Mouse (Mus musculus) hindbrain, embryonic 15.5 days (tissue): ENCODE results near the gene Tle6. TPM values are rescaled to one million over a fixed set of nuclear protein-coding genes. Genes with fewer than 3 reads are reported as not detected.
"Not testable (repeated sequence)": the region's sequence is repeated elsewhere in the genome, so short reads cannot be mapped to it uniquely, and the experiment has no call there.

Experiments used
- ATAC-seq: fragments of 200-750 bp; cut with Nextera tagmentation; 2 replicates; pipeline ENCODE4 v1.8.0; 2017; ENCODE audit warnings: low read depth, moderate number of reproducible peaks, moderate TSS enrichment; ENCODE audit not compliant: low FRiP score
- H3K27ac ChIP-seq: fragments of 300-500 bp; sonication (generic); replicated peaks from 2 replicates; pipeline ENCODE4 v1.5.1; 2015; ENCODE audit warnings: mild to moderate bottlenecking, inconsistent platforms
- H3K27me3 ChIP-seq: fragments of 300-500 bp; sonication (generic); 2 replicates; pipeline ENCODE4 v1.6.1; 2015; ENCODE audit warnings: control low read depth, inconsistent platforms
- H3K36me3 ChIP-seq: fragments of 300-500 bp; sonication (generic); 2 replicates; pipeline ENCODE4 v1.6.1; 2015; ENCODE audit warnings: control low read depth, inconsistent platforms
- H3K4me1 ChIP-seq: fragments of 300-500 bp; sonication (generic); replicated peaks from 2 replicates; pipeline ENCODE4 v1.6.1; 2015; ENCODE audit warnings: control low read depth, inconsistent platforms
- H3K4me2 ChIP-seq: fragments of 300-500 bp; sonication (generic); 2 replicates; pipeline ENCODE4 v1.6.1; 2015; ENCODE audit warnings: moderate library complexity, mild to moderate bottlenecking, inconsistent platforms
- H3K4me3 ChIP-seq: fragments of 300-500 bp; sonication (generic); 2 replicates; pipeline ENCODE4 v1.5.1; 2015; ENCODE audit warnings: mild to moderate bottlenecking, inconsistent platforms
- H3K9ac ChIP-seq: fragments of 300-500 bp; sonication (generic); 2 replicates; pipeline ENCODE4 v1.6.1; 2015; ENCODE audit warnings: inconsistent platforms
- H3K9me3 ChIP-seq: fragments of 300-500 bp; sonication (generic); 2 replicates; pipeline ENCODE4 v1.6.1; 2016; ENCODE audit warnings: control low read depth, inconsistent platforms
- WGBS: fragments of 180-500 bp; shearing (Covaris S2); methylation state at CpG from one replicate; pipeline ENCODE4 v1.1.7; 2015; 5-methylcytosine and 5-hydroxymethylcytosine counted together
- polyA plus RNA-seq: library from polyadenylated mRNA; unstranded; fragments of >200 nt; fragmentation: Nextera tagmentation; extraction: Ambion mirVana; gene quantifications from 2 replicates; pipeline ENCODE4 v1.2.1, GENCODE M21; 2015

The Tle6 gene
- 8.7 and 9.8 TPM in 2 replicates for polyA plus RNA-seq

- Histone ChIP-seq H3K27ac (no peak within 1 kb of the TSS), H3K4me2 (peak within 1 kb of the TSS; percentile 78), H3K36me3 (no peaks in the 10 kb centered on the region), H3K4me3 (peak within 1 kb of the TSS; percentile 33), H3K9me3 (no peaks in the 10 kb centered on the region), H3K4me1 (peaks cover 58% of the 10 kb centered on the region), H3K9ac (no peak within 1 kb of the TSS), H3K27me3 (peaks cover 19% of the 10 kb centered on the region; the same call in 1 of the 2 replicates)
- under 1% methylated on average over 28 of the region's 28 CpGs for WGBS
- ATAC-seq = peak; percentile 73
These were observed at the start of gene Tle6 for GRCm38 (mm10) chr10:81600738-81601203. Gene Tle6 (minus strand): TSS chr10:81601073.

- H3K27ac ChIP-seq = peak within 1 kb of the TSS; percentile 87
- H3K36me3 ChIP-seq = peaks cover 16% of the 10 kb centered on the region
- WGBS = 3% methylated on average over 38 of the region's 52 CpGs
- peaks cover 15% of the 10 kb centered on the region for H3K4me1 ChIP-seq
- peak within 1 kb of the TSS; percentile 53 for H3K4me3 ChIP-seq
- peak; percentile 94 for ATAC-seq
- H3K27me3 ChIP-seq, H3K9me3 ChIP-seq: not testable (repeated sequence)
- peak within 1 kb of the TSS; percentile 67 for H3K4me2 ChIP-seq
- H3K9ac ChIP-seq = peak within 1 kb of the TSS; percentile 55
These were observed 48.2 kb upstream of the Tle6 start, which contains the start of gene Gm10778 for GRCm38 (mm10) chr10:81648803-81649775. Gene Gm10778 (plus strand): TSS chr10:81649059.

GRCm38 (mm10) chr10:81646015-81646555, 45.2 kb upstream of the Tle6 start:
- Histone ChIP-seq H3K27ac (no peak overlapping the region), H3K9ac (no peak overlapping the region), H3K4me1 (peaks cover 38% of the 10 kb centered on the region), H3K4me2 (no peak overlapping the region), H3K4me3 (no peak overlapping the region), H3K36me3 (peaks cover 3% of the 10 kb centered on the region; the same call in 1 of the 2 replicates), H3K27me3 (0 out of 2 replicates have a peak, but pooled peaks cover 3% of the 10 kb centered on the region), H3K9me3 (no peaks in the 10 kb centered on the region)
- 85% methylated on average over 7 of the region's 7 CpGs for WGBS
- ATAC-seq = no peak

GRCm38 (mm10) chr10:81645391-81645790, 44.5 kb upstream of the Tle6 start:
- WGBS = 92% methylated on average over 4 of the region's 4 CpGs
- no peak for ATAC-seq

GRCm38 (mm10) chr10:81644716-81645115, 43.8 kb upstream of the Tle6 start:
- H3K36me3 ChIP-seq = no peaks in the 10 kb centered on the region
- ATAC-seq = no peak
- H3K9ac ChIP-seq = no peak overlapping the region
- H3K27ac ChIP-seq = no peak overlapping the region
- 0 out of 2 replicates have a peak, but pooled peaks cover 3% of the 10 kb centered on the region for H3K27me3 ChIP-seq
- H3K9me3 ChIP-seq = no peaks in the 10 kb centered on the region
- H3K4me1 ChIP-seq = peaks cover 34% of the 10 kb centered on the region
- no peak overlapping the region for H3K4me3 ChIP-seq
- peak overlapping the region; percentile 91; the same call in 1 of the 2 replicates for H3K4me2 ChIP-seq
- WGBS = 86% methylated on average over 18 of the region's 18 CpGs

More at GRCm38 (mm10) chr10:81645391-81645790, 44.5 kb upstream of the Tle6 start:
- H3K27ac ChIP-seq = no peak overlapping the region
- 0 out of 2 replicates have a peak, but pooled peaks cover 3% of the 10 kb centered on the region for H3K27me3 ChIP-seq
- H3K9me3 ChIP-seq = no peaks in the 10 kb centered on the region
- H3K9ac ChIP-seq = no peak overlapping the region
- H3K36me3 ChIP-seq = no peaks in the 10 kb centered on the region
- no peak overlapping the region for H3K4me2 ChIP-seq
- H3K4me3 ChIP-seq = no peak overlapping the region
- H3K4me1 ChIP-seq = peaks cover 40% of the 10 kb centered on the region

DNA sequence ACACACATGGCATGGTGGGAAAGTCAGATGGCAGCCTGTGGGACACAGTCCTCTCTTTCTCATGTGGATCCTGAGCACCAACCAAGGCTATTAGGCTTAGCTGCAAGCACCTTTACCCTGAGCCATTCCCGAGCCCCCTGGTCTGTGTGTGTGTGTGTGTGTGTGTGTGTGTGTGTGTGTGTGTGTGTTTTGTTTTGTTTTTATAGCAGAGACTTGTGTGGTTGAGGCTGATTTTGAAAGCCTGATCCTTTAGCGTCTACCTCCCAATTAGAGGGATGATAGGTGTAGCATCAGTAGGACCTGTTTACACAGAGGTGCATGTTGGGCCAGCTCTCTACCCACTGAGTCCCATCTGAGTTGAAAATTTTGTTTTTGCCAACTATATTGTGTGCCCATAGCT, 43.3 kb upstream of the Tle6 start:
- Histone ChIP-seq H3K36me3 (no peaks in the 10 kb centered on the region), H3K27me3 (0 out of 2 replicates have a peak, but pooled peaks cover 3% of the 10 kb centered on the region), H3K4me1 (peaks cover 34% of the 10 kb centered on the region), H3K4me3 (peak overlapping the region; percentile 76), H3K4me2 (peak overlapping the region; percentile 91), H3K27ac (peak overlapping the region; percentile 95), H3K9ac (peak overlapping the region; percentile 90), H3K9me3 (no peaks in the 10 kb centered on the region)
- 51% methylated on average over 2 of the region's 2 CpGs for WGBS
- peak; percentile 21; the same call in 1 of the 2 replicates for ATAC-seq

- H3K4me2 ChIP-seq = peak overlapping the region; percentile 91
- H3K4me3 ChIP-seq = peak overlapping the region; percentile 76
- H3K9me3 ChIP-seq = no peaks in the 10 kb centered on the region
- under 1% methylated on average over 75 of the region's 75 CpGs for WGBS
- 0 out of 2 replicates have a peak, but pooled peaks cover 3% of the 10 kb centered on the region for H3K27me3 ChIP-seq
- H3K9ac ChIP-seq = peak overlapping the region; percentile 90
- H3K27ac ChIP-seq = peak overlapping the region; percentile 95
- no peaks in the 10 kb centered on the region for H3K36me3 ChIP-seq
- ATAC-seq = peak; percentile 90
- H3K4me1 ChIP-seq = peaks cover 33% of the 10 kb centered on the region
These were observed 42.7 kb upstream of the Tle6 start for GRCm38 (mm10) chr10:81643449-81644055.

DNA sequence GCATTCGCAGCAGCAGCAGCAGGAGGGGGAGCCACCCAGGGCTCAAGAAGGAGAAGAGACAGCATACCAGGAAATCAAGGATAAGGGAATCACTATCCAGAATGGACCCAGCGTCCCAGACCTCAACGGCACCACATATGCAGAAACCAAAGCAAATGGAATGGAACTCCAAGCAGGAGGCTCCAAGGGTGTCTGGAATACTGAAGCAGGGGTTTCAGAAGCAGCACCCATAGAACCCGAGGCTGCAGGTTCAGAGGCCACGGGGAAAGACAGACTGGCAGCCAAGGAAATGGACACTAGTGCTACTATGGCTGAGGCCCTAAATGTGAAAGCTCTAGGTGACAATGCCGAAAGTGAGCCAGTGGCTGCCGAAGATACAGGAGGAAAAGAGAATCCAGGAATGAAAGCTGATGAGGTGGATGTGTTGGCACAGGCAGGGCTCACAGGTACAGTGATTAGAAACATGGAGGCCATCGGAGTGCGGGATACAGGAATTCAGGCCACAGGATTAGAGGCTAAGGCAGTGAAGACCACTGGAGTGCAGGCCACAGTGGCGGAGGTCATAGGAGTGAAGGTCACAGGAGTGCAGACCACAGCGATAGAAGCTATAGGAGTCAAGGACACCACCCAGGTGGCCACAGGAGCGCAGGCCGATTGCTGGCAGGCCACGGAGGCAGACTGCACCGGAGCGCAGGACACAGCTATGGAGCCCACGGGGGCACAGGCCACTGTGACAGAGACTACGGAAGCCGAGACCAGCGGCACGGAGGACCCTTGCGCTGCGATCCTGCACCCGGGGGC, 42.0 kb upstream of the Tle6 start:
- Histone ChIP-seq H3K27me3 (0 out of 2 replicates have a peak, but pooled peaks cover 3% of the 10 kb centered on the region), H3K4me2 (peak overlapping the region; percentile 91), H3K36me3 (no peaks in the 10 kb centered on the region), H3K4me1 (peaks cover 30% of the 10 kb centered on the region), H3K4me3 (peak overlapping the region; percentile 76), H3K9ac (peak overlapping the region; percentile 90), H3K9me3 (no peaks in the 10 kb centered on the region), H3K27ac (peak overlapping the region; percentile 95)
- 19% methylated on average over 24 of the region's 24 CpGs for WGBS
- ATAC-seq = peak; percentile 0; the same call in 1 of the 2 replicates

DNA sequence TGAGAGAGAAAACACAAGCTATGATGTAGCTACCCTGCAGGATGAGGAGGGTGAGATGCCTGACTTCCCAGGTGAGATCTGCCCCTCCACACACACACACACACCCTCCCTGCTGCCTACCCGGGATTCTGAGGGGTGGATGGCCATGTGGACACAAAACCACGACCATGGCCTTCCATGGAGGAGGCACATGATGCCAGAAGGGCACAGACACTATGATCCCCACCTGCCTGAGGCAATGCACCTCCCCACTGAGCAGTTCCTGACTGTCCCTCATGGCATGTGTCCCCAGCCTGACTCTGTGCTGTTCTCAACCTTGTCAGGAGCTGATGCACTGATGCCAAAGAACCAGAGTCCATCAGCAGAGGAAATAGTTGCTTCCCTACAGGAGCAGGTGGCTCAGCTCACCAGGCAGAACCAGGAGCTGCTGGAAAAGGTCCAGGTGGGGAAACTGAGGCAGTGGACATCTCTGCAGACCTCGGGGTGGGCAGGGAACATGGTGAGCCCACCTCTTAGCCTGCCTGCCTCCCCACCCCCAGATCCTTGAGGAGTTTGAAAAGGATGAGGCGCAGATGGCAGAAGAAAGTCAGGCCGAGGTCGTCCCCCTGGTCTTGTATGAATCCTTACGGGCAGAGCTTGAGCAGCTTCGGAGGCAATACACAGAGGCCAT, 41.2 kb upstream of the Tle6 start:
- Histone ChIP-seq H3K4me1 (peaks cover 30% of the 10 kb centered on the region), H3K9me3 (no peaks in the 10 kb centered on the region), H3K9ac (peak overlapping the region; percentile 90; the same call in 1 of the 2 replicates), H3K36me3 (no peaks in the 10 kb centered on the region), H3K4me3 (peak overlapping the region; percentile 76), H3K27me3 (0 out of 2 replicates have a peak, but pooled peaks cover 3% of the 10 kb centered on the region), H3K27ac (peak overlapping the region; percentile 95; the same call in 1 of the 2 replicates), H3K4me2 (peak overlapping the region; percentile 91)
- no peak for ATAC-seq
- 78% methylated on average over 8 of the region's 8 CpGs for WGBS

DNA sequence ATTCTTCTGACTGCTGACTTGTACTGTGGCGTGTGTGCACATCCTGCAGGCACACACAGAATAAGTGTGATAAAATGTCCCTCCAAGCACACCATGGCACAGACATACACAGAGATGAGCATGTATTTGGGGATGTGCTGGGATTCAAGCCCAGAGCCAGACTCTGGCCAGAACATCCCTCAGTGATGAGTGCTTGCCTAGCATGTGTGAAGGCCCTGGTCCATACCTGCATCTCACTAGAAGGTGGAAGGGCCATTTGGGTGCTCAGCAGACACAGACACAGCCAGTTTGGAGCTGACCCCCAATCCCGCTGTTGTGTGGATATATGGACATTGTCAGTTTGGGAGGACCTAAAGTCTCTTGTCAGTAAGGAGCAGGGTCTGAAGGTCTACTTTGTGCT, 40.7 kb upstream of the Tle6 start:
- WGBS = 94% methylated on average over 2 of the region's 2 CpGs
- Histone ChIP-seq H3K4me2 (peak overlapping the region; percentile 91), H3K27ac (no peak overlapping the region)

More for the DNA sequence above, 40.7 kb upstream of the Tle6 start:
- Histone ChIP-seq H3K9ac (no peak overlapping the region), H3K27me3 (0 out of 2 replicates have a peak, but pooled peaks cover 3% of the 10 kb centered on the region), H3K4me1 (peaks cover 30% of the 10 kb centered on the region), H3K4me3 (no peak overlapping the region), H3K9me3 (no peaks in the 10 kb centered on the region), H3K36me3 (no peaks in the 10 kb centered on the region)
- no peak for ATAC-seq
